Mouse (Mus musculus) liver, postnatal 0 days (tissue): ENCODE measurements around the gene Uvrag. TPM values are rescaled to one million over a fixed set of nuclear protein-coding genes. Genes with fewer than 3 reads are reported as not detected.

Source experiments
- ATAC-seq: fragments of 200-750 bp; cut with Nextera tagmentation; 2 replicates; pipeline ENCODE4 v1.8.0; 2017; ENCODE audit warnings: mild to moderate bottlenecking, moderate library complexity
- DNase-seq: peaks from one replicate; pipeline ENCODE4 v3.0.0-alpha.2; 2016
- H3K27ac ChIP-seq: fragments of 300-500 bp; sonication (generic); 2 replicates; pipeline ENCODE4 v1.5.1; 2014; ENCODE audit warnings: antibody characterized with exemption, moderate library complexity, mild to moderate bottlenecking, low read depth
- H3K27me3 ChIP-seq: fragments of 300-500 bp; sonication (generic); 2 replicates; pipeline ENCODE4 v1.6.1; 2014; ENCODE audit warnings: low read length, control low read depth, mixed read lengths; ENCODE audit not compliant: insufficient read depth
- H3K36me3 ChIP-seq: fragments of 300-500 bp; sonication (generic); replicated peaks from 2 replicates; pipeline ENCODE4 v1.6.1; 2014; ENCODE audit warnings: mild to moderate bottlenecking, control low read depth, low read length, moderate library complexity, mixed read lengths; ENCODE audit not compliant: insufficient read depth
- H3K4me1 ChIP-seq: fragments of 300-500 bp; sonication (generic); 2 replicates; pipeline ENCODE4 v1.6.1; 2014; ENCODE audit warnings: antibody characterized with exemption, mild to moderate bottlenecking, control low read depth; ENCODE audit not compliant: insufficient read depth
- H3K4me2 ChIP-seq: fragments of 300-500 bp; sonication (generic); 2 replicates; pipeline ENCODE4 v1.6.1; 2014; ENCODE audit warnings: low read depth, mild to moderate bottlenecking, low read length, moderate library complexity, mixed read lengths
- H3K4me3 ChIP-seq: fragments of 300-500 bp; sonication (generic); 2 replicates; pipeline ENCODE4 v1.5.1; 2014; ENCODE audit warnings: low read depth, low read length
- H3K9ac ChIP-seq: fragments of 300-500 bp; sonication (generic); replicated peaks from 2 replicates; pipeline ENCODE4 v1.6.1; 2014; ENCODE audit warnings: mild to moderate bottlenecking, moderate library complexity
- H3K9me3 ChIP-seq: fragments of 300-500 bp; sonication (generic); 2 replicates; pipeline ENCODE4 v1.6.1; 2016; ENCODE audit warnings: mild to moderate bottlenecking, control low read depth, low read length, mixed read lengths
- CTCF ChIP-seq: sonication (generic); IDR thresholded peaks from 2 replicates; pipeline ENCODE4 v1.5.1; 2016; ENCODE audit warnings: antibody characterized with exemption, low read depth
- EP300 ChIP-seq: IDR thresholded peaks from 2 replicates; pipeline ENCODE4 v1.6.1; 2016; ENCODE audit warnings: antibody characterized with exemption, low read depth, mild to moderate bottlenecking
- WGBS: fragments of 180-500 bp; shearing (Covaris S2); extraction: QIAGEN DNeasy Blood & Tissue Kit; methylation state at CpG from one replicate; pipeline ENCODE4 v1.1.7; 2014; ENCODE audit not compliant: insufficient replicate concordance; 5-methylcytosine and 5-hydroxymethylcytosine counted together
- polyA plus RNA-seq: library from polyadenylated mRNA; unstranded; fragments of >200 nt; fragmentation: Nextera tagmentation; extraction: Ambion mirVana; gene quantifications from 2 replicates; pipeline ENCODE4 v1.2.1, GENCODE M21; 2015

Uvrag gene
- polyA plus RNA-seq, 1 experiment from 2014 or later: 11.9 TPM

DNA sequence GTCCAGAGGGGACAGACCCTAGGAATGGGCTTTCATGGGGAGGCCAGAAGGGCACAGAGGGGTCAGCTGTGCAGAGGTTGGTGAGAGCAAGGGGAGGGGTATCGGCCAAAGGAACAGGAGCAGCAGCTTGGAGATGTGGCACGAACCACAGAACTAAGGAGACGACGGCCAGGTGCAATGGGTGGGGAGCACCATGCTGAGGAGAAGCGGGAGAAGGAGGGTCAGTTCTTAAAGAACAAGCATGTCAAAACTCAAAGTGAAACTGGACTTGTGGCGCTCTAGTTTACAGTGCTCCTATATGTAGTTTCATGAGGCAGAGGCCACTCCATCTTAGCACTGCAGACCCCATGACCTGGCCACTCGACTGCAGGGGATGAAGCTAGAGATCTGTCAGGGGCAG, 6.6 kb upstream of the Uvrag start:
- H3K9me3 ChIP-seq: no peaks in the 10 kb centered on the region
- H3K27ac ChIP-seq: peak overlapping the region; percentile 67
- H3K4me1 ChIP-seq: peaks cover 29% of the 10 kb centered on the region
- ATAC-seq (no peak), DNase-seq (no peak)
- no peak overlapping the region for H3K4me2 ChIP-seq
- 0 out of 2 replicates have a peak overlapping the region, but pooled peaks have one; percentile 9 for H3K9ac ChIP-seq
- TF ChIP-seq EP300 (no peak), CTCF (no peak)
- H3K36me3 ChIP-seq: peaks cover 4% of the 10 kb centered on the region; the same call in 1 of the 2 replicates
- 81% methylated on average over 7 of the region's 7 CpGs for WGBS
- no peak overlapping the region for H3K4me3 ChIP-seq
- no peaks in the 10 kb centered on the region for H3K27me3 ChIP-seq

GRCm38 (mm10) chr7:99146906-99147305, 6.0 kb upstream of the Uvrag start:
- WGBS: 42% methylated on average over 7 of the region's 7 CpGs

GRCm38 (mm10) chr7:99146011-99146410, 5.1 kb upstream of the Uvrag start:
- H3K27me3 ChIP-seq: no peaks in the 10 kb centered on the region
- no peak overlapping the region for H3K9ac ChIP-seq
- H3K9me3 ChIP-seq: no peaks in the 10 kb centered on the region
- peaks cover 40% of the 10 kb centered on the region for H3K4me1 ChIP-seq
- TF ChIP-seq EP300 (peak; percentile 50), CTCF (no peak)
- no peak overlapping the region for H3K4me3 ChIP-seq
- WGBS: 28% methylated on average over 7 of the region's 7 CpGs
- no peaks in the 10 kb centered on the region for H3K36me3 ChIP-seq
- H3K27ac ChIP-seq: peak overlapping the region; percentile 67
- DNase-seq (peak; percentile 74), ATAC-seq (peak; percentile 24)
- H3K4me2 ChIP-seq: no peak overlapping the region

More at GRCm38 (mm10) chr7:99146906-99147305, 6.0 kb upstream of the Uvrag start:
- ATAC-seq: no peak
- no peaks in the 10 kb centered on the region for H3K27me3 ChIP-seq
- H3K4me3 ChIP-seq: no peak overlapping the region
- H3K4me2 ChIP-seq: no peak overlapping the region
- no peak for TF ChIP-seq CTCF
- TF ChIP-seq EP300: no peak
- peaks cover 35% of the 10 kb centered on the region for H3K4me1 ChIP-seq
- peak overlapping the region; percentile 67 for H3K27ac ChIP-seq
- no peaks in the 10 kb centered on the region for H3K9me3 ChIP-seq
- no peak overlapping the region for H3K9ac ChIP-seq
- H3K36me3 ChIP-seq: no peaks in the 10 kb centered on the region
- no peak for DNase-seq

DNA sequence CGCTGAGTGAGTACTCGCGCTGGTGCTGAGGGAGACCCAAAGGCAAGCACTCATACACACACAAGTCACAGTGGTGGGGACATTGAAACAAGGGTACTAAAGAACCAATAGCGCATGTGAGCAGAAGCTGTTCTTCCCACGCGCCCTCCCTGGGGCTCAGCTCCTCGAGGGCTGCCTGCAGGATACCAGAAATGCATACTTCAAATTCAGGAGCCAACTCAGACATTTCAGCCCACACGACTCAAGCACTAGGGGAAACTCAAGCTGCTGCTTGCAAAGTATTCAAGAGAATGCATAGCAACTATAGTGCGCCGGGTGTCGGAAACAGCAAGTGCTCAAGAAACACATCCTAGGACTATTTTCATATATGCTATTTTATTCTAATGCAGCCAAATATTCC, 3.7 kb upstream of the Uvrag start:
- H3K4me3 ChIP-seq: no peak overlapping the region
- 69% methylated on average over 11 of the region's 11 CpGs for WGBS
- DNase-seq (no peak), ATAC-seq (no peak)
- no peak overlapping the region for H3K4me2 ChIP-seq
- no peak for TF ChIP-seq CTCF
- no peak for TF ChIP-seq EP300
- H3K4me1 ChIP-seq: peaks cover 40% of the 10 kb centered on the region
- no peaks in the 10 kb centered on the region for H3K36me3 ChIP-seq
- no peaks in the 10 kb centered on the region for H3K9me3 ChIP-seq
- H3K27me3 ChIP-seq: no peaks in the 10 kb centered on the region
- H3K9ac ChIP-seq: no peak overlapping the region
- H3K27ac ChIP-seq: no peak overlapping the region

DNA sequence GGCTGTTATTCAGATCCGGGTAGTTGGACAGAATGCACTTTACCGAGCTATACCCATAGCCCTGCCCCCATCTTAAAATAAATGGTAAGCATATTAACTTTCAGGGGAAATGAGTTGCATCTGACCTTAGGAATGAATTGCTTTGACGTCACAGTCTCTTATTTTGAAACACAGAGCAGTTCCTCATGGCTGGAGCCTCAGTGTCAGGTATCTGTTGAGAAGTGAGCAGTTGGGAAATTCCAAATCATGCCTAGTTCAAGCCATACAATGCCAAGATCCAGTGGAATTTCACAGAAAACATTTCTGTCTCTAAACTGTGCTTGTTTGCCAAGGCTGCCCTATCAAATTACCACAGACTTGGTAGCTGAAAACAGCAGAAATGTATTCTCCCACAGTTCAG, 2.3 kb upstream of the Uvrag start:
- H3K36me3 ChIP-seq: no peaks in the 10 kb centered on the region
- no peaks in the 10 kb centered on the region for H3K27me3 ChIP-seq
- no peak overlapping the region for H3K4me2 ChIP-seq
- peak overlapping the region; percentile 44; the same call in 1 of the 2 replicates for H3K27ac ChIP-seq
- ATAC-seq: no peak
- peaks cover 46% of the 10 kb centered on the region for H3K4me1 ChIP-seq
- H3K9me3 ChIP-seq: no peaks in the 10 kb centered on the region
- peak; percentile 25 for TF ChIP-seq EP300
- TF ChIP-seq CTCF: no peak
- H3K4me3 ChIP-seq: no peak overlapping the region
- H3K9ac ChIP-seq: no peak overlapping the region
- 58% methylated on average over 3 of the region's 3 CpGs for WGBS
- no peak for DNase-seq

DNA sequence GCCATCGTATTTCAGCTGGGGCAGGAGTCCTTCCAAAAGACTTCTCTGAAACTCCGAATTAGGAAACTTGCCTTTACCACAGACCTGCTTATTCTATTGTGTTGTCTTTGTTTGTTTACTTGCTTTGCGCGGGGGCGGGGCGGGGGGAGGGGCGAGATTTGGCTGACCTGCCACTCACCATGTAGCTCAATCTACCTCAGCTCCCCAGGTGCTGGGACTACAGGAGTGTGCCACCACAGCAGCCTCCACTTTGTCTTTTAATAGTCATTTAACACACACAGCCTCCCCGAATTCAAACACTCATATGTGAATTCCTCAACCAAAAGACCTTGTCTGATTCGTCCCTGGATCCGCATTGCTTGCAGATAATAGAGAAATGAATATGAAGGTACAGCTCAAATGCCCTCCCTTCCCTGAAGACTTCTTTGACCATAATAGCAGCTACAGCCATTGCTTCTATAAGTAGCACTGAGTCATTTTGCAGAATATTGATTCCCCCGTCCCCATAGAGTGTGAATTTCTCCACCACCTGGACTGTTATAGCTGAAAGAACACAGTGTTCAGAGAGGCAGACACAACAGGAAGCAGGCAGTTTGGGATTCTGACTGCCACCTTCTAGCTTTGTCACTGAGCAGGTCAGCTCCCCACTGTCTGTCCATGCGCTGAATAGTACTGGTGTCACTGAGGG, 1.1 kb upstream of the Uvrag start:
- Histone ChIP-seq H3K27me3 (no peaks in the 10 kb centered on the region), H3K27ac (peak overlapping the region; percentile 30; the same call in 1 of the 2 replicates), H3K9ac (0 out of 2 replicates have a peak overlapping the region, but pooled peaks have one; percentile 1), H3K9me3 (no peaks in the 10 kb centered on the region), H3K36me3 (peaks cover under 1% of the 10 kb centered on the region; the same call in 1 of the 2 replicates), H3K4me1 (peaks cover 54% of the 10 kb centered on the region), H3K4me3 (peak overlapping the region; percentile 96), H3K4me2 (peak overlapping the region; percentile 84)
- WGBS: 36% methylated on average over 12 of the region's 12 CpGs
- no peak for ATAC-seq
- no peak for DNase-seq
- TF ChIP-seq EP300: no peak
- no peak for TF ChIP-seq CTCF
